Mouse (Mus musculus): ENCODE data around the gene Mgat2.

Mgat2 gene

DNA sequence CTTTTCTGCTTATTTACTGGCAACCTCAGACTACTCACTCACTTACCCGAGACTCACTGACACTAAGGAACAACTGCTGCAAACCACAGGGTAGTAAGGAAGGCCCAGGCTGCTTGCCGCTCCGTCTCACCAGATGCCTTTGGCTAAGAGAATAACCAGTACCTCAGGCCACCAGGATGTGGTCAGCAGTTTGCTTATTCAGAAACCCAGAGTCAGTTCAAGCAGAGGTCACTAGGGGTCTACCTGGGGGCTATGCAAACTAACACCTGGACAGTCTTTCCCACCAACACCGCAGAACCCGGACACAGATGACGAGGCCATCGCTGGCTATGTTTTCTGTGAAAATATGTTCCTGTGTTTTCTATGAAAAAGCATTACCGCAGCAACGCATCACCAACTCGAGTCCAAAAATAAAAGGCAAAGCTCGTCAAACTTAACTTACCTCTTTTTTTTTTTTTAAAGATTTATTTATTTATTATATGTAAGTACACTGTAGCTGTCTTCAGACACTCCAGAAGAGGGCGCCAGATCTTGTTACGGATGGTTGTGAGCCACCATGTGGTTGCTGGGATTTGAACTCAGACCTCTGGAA, 29.3 kb downstream of the Mgat2 start:
- no peak for DNase-seq (ENCODE audit: low spot score in 2 of 2)

DNA sequence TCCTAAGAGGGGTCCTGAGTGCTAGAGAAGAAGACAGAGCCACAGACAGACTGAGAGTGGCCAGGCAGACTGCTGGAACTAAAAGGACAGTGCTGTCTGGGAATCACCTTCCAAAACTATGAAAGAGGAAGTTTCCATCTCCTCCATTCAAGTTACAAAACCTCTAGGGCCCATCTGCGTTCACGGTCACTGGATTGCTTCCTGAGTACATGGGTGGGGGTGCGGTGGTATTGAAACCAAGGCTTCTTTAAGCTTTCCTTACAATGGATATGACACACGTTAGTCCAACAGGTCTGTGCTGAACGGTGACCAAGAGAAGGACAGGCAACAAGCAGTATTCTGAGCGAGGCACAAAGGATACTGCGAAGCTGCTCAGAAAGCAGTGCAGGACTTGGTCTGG, 30.4 kb downstream of the Mgat2 start:
- DNase-seq (ENCODE audit: low spot score in 2 of 2) = no peak

DNA sequence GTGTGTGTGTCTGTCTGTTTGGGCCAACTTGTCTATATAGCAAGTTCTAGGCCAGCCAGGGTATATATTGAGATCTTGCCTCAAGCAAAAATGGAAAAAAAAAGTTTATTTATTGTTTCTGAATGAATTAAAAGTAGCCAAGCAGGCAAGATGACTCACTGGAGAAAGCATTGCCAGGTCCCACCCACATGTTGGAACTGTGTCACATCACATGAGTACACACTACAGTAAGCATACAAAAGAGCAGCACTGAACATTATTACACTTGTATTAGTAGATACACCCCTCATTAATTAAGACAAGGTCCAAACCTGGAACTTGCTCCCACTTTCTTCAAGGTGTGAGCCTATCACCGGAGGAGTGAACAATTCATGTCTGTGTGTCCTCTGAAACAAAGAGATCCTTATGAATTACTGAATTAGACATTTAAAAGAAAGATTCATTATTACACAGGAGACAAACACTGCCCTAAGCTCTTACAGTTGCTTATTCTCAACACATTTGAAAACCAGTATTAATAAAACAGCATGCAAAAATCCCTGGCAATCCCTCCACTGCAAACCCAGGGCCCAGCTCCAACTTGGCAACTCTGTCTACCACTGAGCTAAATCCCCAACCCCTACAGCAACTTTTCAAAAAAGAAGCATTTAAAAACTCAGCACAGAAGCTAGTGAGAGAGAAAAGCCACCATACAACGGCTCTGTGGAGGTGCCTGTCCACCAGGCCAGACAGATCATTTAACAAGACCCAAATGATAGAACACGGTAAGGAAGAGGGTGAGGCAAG, 31.2 kb downstream of the Mgat2 start:
- peak; percentile 37 to 67 for DNase-seq (ENCODE audit: low spot score in 2 of 2)

DNA sequence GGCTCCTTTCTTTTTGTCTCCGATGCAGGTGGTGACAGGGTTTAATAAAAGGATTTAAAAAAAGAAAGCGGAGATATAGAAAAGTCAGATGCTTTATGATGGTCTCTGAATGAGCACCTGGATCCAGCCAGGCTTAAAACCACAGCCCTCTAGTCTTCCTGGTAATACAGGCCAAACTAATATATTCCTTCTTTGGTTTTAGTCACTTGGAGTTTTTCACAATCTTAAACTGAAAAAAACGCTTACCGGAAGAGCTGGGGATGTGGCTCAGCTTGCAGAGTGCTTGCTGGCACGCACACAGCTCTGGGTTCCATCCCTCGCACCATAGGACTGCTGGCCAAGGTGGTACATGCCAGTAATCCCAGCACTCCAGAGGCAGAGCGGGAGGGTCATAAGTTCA, 32.6 kb downstream of the Mgat2 start:
- DNase-seq (ENCODE audit: low spot score in 2 of 2) = no peak

DNA sequence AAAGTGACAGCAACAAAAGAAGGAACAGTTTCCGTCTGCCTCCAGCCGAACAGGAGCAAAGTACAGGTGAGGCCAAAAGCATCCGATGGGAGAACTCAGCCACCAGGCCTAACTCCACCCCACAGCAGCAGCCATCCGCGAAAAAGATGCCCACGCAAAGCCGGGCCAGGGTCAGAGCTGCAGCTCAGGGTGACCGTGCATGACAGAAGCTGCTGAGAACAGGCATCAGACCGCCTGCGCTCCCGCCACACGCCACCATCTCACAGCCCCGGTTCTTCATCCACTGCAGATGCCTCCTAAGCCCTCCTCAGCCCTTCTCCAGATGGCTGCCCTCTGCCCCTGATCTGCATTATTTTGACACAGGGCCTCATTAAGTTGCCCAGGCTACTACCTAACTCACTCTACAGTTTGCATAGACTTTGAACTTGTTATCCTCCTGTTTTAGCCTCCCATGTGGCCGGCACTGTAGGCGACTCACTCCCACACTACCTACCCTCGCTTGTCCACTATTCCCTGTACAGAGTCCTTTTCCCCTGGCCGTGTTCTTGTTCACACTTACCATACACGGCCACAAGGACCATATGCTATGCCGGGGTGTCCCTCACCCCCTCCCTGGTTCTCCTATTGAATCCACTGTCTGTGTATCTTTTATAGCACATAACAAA, 36.8 kb downstream of the Mgat2 start:
- DNase-seq (ENCODE audit: low spot score in 2 of 2) = no peak

DNA sequence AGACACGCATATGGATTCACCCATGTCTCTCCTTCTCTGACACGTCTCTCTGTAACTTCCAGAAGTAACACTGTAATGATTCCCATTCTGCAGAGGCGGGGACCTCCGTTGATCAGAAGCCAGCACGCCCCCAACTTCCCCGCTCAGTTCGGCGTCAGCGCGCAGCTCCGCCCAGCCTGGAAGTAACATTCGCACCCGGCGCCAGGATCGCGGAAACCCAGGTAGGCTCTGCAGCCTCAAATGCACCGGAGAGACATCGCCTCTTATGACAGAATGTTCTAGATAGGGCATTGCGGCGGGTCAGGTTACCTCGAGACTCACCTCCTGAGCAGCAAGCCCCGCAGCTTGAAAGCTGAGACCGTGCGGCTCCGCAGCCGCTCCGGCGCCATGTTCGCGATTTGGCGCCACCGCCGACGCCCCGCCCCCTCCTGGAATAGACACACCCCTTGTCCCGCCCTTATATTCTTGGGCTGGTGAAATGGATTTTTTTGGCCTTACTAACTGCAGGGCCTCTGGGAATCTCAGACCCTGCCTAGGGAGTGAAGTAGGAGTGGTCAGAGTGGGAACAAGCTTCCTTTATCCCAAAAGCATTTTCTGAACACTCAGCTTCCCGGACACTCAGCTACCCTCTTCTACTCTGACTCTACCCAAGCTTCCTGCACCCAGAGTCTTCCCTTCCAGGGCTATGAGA, 44.0 kb downstream of the Mgat2 start, which contains the start of gene Pole2:
Pole2 (minus strand) TSS at position 420 of the 691 bp plus-strand sequence.
- DNase-seq (ENCODE audit: low spot score in 2 of 2) = peak; percentile 81 to 85

DNA sequence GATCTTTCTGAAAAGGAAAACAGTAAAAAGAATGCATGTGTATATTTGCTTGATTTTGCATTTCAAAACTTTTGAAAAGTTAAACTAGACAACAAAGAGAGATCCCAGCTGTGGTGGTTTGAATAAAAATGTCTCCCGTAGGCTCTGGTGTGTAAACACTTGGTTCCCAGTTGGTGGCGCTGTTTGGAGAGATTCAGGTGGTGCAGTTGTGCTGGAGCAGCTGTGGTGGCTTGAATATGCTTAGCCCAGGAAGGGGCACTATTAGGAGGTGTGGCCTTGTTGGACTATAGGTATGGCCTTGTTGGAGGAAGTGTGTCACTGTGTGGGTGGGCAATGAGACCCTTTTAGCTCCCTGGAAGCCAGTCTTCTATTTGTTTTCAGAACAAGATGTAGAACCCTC, 45.3 kb downstream of the Mgat2 start:
- DNase-seq (ENCODE audit: low spot score in 2 of 2) = no peak

DNA sequence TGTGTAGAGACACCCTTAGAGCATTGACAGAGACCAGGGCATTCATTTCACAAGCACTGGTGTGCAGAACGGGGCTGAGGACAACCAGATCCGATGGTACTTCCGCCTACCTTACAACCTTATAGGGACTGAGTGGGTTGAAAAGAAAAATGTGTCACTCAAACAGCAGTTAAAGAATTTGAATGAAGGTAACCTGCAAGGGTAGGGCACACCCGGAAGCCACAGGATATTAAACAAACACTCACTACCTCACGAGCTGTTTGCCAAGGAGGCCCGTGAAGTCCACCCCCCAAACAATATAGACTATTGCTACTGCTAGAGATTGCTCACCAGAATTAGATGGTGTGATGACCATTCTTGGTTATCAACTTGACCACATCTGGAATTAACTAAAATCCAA, 51.8 kb downstream of the Mgat2 start:
- no peak for DNase-seq (ENCODE audit: low spot score in 2 of 2)

All from frontal cortex, postnatal 36 days (tissue).